Mouse (Mus musculus) heart, adult 2 months (tissue): ENCODE results near the gene Dgkz.

Experiments
- CTCF ChIP-seq: fragments of 200-600 bp; IDR thresholded peaks from 2 replicates; pipeline ENCODE4 v1.8.1; 2022; ENCODE audit warnings: antibody characterized with exemption, mild to moderate bottlenecking, moderate library complexity
- POLR2A ChIP-seq: fragments of 200-500 bp; IDR thresholded peaks from 2 replicates; pipeline ENCODE4 v1.6.1; 2011; ENCODE audit warnings: mild to moderate bottlenecking, low read depth, low read length, control low read depth; ENCODE audit not compliant: insufficient read depth

DNA sequence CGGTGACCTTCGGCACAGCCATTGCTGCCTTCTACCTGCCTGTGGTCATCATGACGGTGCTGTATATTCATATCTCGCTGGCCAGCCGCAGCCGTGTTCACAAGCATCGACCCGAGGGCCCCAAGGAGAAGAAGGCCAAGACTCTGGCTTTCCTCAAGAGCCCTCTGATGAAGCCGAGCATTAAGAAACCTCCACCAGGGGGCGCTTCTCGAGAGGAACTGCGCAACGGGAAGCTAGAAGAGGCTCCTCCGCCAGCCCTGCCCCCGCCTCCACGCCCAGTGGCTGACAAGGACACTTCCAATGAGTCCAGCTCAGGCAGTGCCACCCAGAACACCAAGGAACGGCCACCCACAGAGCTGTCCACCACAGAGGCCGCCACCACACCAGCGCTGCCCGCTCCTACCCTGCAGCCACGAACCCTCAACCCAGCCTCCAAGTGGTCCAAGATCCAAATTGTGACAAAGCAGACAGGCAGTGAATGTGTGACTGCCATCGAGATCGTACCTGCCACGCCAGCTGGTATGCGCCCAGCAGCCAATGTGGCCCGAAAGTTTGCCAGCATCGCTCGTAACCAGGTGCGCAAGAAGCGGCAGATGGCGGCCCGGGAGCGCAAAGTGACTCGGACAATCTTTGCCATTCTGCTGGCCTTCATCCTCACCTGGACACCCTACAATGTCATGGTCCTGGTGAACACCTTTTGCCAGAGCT is 47.7 kb downstream of the Dgkz start:
- TF ChIP-seq CTCF, result peak; percentile 77
- TF ChIP-seq POLR2A, result no peak
